Mouse (Mus musculus): ENCODE measurements at regions not wholly inside any gene's neighbourhood (a gene's known extent, or its start where the extent isn't known, plus 50 kb on each side); places are given as distances from the start of the nearest gene placed in this dataset.
"Not testable (repeated sequence)": the region's sequence is repeated elsewhere in the genome, so short reads cannot be mapped to it uniquely, and the experiment has no call there.

- Histone ChIP-seq H3K4me2 (no peak overlapping the region), H3K36me3 (no peaks in the 10 kb centered on the region), H3K4me3 (no peak overlapping the region), H3K9ac (no peak overlapping the region), H3K27me3 (no peaks in the 10 kb centered on the region), H3K9me3 (no peaks in the 10 kb centered on the region), H3K27ac (no peak overlapping the region), H3K4me1 (replicated peaks) (no peaks in the 10 kb centered on the region)
- ATAC-seq (ENCODE audit: low FRiP score): no peak
- WGBS: 92% methylated on average over 2 of the region's 2 CpGs
Observed at GRCm38 (mm10) chr12:5744086-5744709, 368.7 kb upstream of the Klhl29 start.

- Histone ChIP-seq H3K4me2 (no peak overlapping the region), H3K4me3 (no peak overlapping the region), H3K9me3 (no peaks in the 10 kb centered on the region), H3K27ac (no peak overlapping the region), H3K9ac (no peak overlapping the region), H3K4me1 (replicated peaks) (no peaks in the 10 kb centered on the region), H3K27me3 (no peaks in the 10 kb centered on the region), H3K36me3 (no peaks in the 10 kb centered on the region)
- ATAC-seq (ENCODE audit: low FRiP score): no peak
- 69% methylated on average over 1 of the region's 1 CpGs for WGBS
Observed at GRCm38 (mm10) chr12:5736066-5736465, 360.6 kb upstream of the Klhl29 start.

GRCm38 (mm10) chr12:5734902-5735301 lies 359.4 kb upstream of the Klhl29 start:
- Histone ChIP-seq H3K4me1 (replicated peaks) (no peaks in the 10 kb centered on the region), H3K36me3 (no peaks in the 10 kb centered on the region), H3K27ac (no peak overlapping the region), H3K9ac (no peak overlapping the region), H3K27me3 (no peaks in the 10 kb centered on the region), H3K9me3 (no peaks in the 10 kb centered on the region), H3K4me3 (no peak overlapping the region), H3K4me2 (no peak overlapping the region)
- WGBS: 89% methylated on average over 3 of the region's 3 CpGs
- no peak for ATAC-seq (ENCODE audit: low FRiP score)

- H3K4me3 ChIP-seq: no peak overlapping the region
- no peak overlapping the region for H3K9ac ChIP-seq
- 94% methylated on average over 1 of the region's 1 CpGs for WGBS
Observed at GRCm38 (mm10) chr12:5723113-5723512, 347.6 kb upstream of the Klhl29 start.

GRCm38 (mm10) chr12:5717527-5717926 lies 342.0 kb upstream of the Klhl29 start:
- H3K36me3 ChIP-seq; H3K4me1 ChIP-seq (replicated peaks); H3K27ac ChIP-seq; H3K4me2 ChIP-seq; ATAC-seq (ENCODE audit: low FRiP score); H3K9me3 ChIP-seq; H3K27me3 ChIP-seq; H3K9ac ChIP-seq; H3K4me3 ChIP-seq: not testable (repeated sequence)

More at GRCm38 (mm10) chr12:5723113-5723512, 347.6 kb upstream of the Klhl29 start:
- Histone ChIP-seq H3K9me3 (no peaks in the 10 kb centered on the region), H3K4me1 (replicated peaks) (no peaks in the 10 kb centered on the region), H3K27ac (no peak overlapping the region), H3K4me2 (no peak overlapping the region), H3K27me3 (no peaks in the 10 kb centered on the region), H3K36me3 (no peaks in the 10 kb centered on the region)
- ATAC-seq (ENCODE audit: low FRiP score): no peak

- no peaks in the 10 kb centered on the region for H3K36me3 ChIP-seq
- H3K27ac ChIP-seq: no peak overlapping the region
- H3K4me3 ChIP-seq: no peak overlapping the region
- no peak overlapping the region for H3K9ac ChIP-seq
- no peaks in the 10 kb centered on the region for H3K9me3 ChIP-seq
- 56% methylated on average over 8 of the region's 8 CpGs for WGBS
- no peak overlapping the region for H3K4me2 ChIP-seq
- no peak for ATAC-seq (ENCODE audit: low FRiP score)
- 0 out of 2 replicates have a peak, but pooled peaks cover 5% of the 10 kb centered on the region for H3K4me1 ChIP-seq (replicated peaks)
- H3K27me3 ChIP-seq: no peaks in the 10 kb centered on the region
Observed at GRCm38 (mm10) chr12:5698778-5699454, 323.4 kb upstream of the Klhl29 start.

- 82% methylated on average over 5 of the region's 5 CpGs for WGBS
Observed at GRCm38 (mm10) chr12:5682182-5682581, 306.7 kb upstream of the Klhl29 start.

GRCm38 (mm10) chr12:5678126-5678525 lies 302.6 kb upstream of the Klhl29 start:
- not testable (repeated sequence) for H3K4me1 ChIP-seq (replicated peaks); H3K27me3 ChIP-seq; H3K36me3 ChIP-seq; H3K9me3 ChIP-seq; H3K9ac ChIP-seq; H3K4me3 ChIP-seq; H3K4me2 ChIP-seq; H3K27ac ChIP-seq; ATAC-seq (ENCODE audit: low FRiP score)
- 91% methylated on average over 8 of the region's 8 CpGs for WGBS

More at GRCm38 (mm10) chr12:5682182-5682581, 306.7 kb upstream of the Klhl29 start:
- no peaks in the 10 kb centered on the region for H3K9me3 ChIP-seq
- H3K4me2 ChIP-seq: no peak overlapping the region
- H3K36me3 ChIP-seq: no peaks in the 10 kb centered on the region
- ATAC-seq (ENCODE audit: low FRiP score): no peak
- no peaks in the 10 kb centered on the region for H3K4me1 ChIP-seq (replicated peaks)
- H3K4me3 ChIP-seq: no peak overlapping the region
- H3K9ac ChIP-seq: no peak overlapping the region
- no peak overlapping the region for H3K27ac ChIP-seq
- H3K27me3 ChIP-seq: no peaks in the 10 kb centered on the region

GRCm38 (mm10) chr12:5668486-5668885 lies 293.0 kb upstream of the Klhl29 start:
- H3K27me3 ChIP-seq: no peaks in the 10 kb centered on the region
- whole genome bisulfite sequencing: 75% methylated on average over 3 of the region's 3 CpGs
- ATAC-seq (ENCODE audit: low FRiP score): no peak
- H3K9me3 ChIP-seq: no peaks in the 10 kb centered on the region
- H3K4me3 ChIP-seq: no peak overlapping the region
- no peaks in the 10 kb centered on the region for H3K4me1 ChIP-seq (replicated peaks)
- no peak overlapping the region for H3K4me2 ChIP-seq
- H3K27ac ChIP-seq: no peak overlapping the region
- no peaks in the 10 kb centered on the region for H3K36me3 ChIP-seq
- no peak overlapping the region for H3K9ac ChIP-seq

- Histone ChIP-seq H3K4me3 (no peak overlapping the region), H3K4me2 (no peak overlapping the region), H3K36me3 (no peaks in the 10 kb centered on the region), H3K27ac (no peak overlapping the region), H3K4me1 (replicated peaks) (no peaks in the 10 kb centered on the region), H3K9ac (no peak overlapping the region), H3K27me3 (no peaks in the 10 kb centered on the region), H3K9me3 (no peaks in the 10 kb centered on the region)
- no peak for ATAC-seq (ENCODE audit: low FRiP score)
- 77% methylated on average over 9 of the region's 9 CpGs for WGBS
Observed at GRCm38 (mm10) chr12:5637571-5638275, 262.2 kb upstream of the Klhl29 start.

GRCm38 (mm10) chr12:5633971-5634370 lies 258.5 kb upstream of the Klhl29 start:
- Histone ChIP-seq H3K9me3 (no peaks in the 10 kb centered on the region), H3K27ac (no peak overlapping the region), H3K4me2 (no peak overlapping the region), H3K9ac (no peak overlapping the region), H3K4me1 (replicated peaks) (no peaks in the 10 kb centered on the region), H3K36me3 (no peaks in the 10 kb centered on the region), H3K4me3 (no peak overlapping the region), H3K27me3 (no peaks in the 10 kb centered on the region)
- 82% methylated on average over 3 of the region's 3 CpGs for WGBS
- ATAC-seq (ENCODE audit: low FRiP score): no peak

- H3K9ac ChIP-seq: no peak overlapping the region
- 51% methylated on average over 9 of the region's 9 CpGs for WGBS
- H3K36me3 ChIP-seq: no peaks in the 10 kb centered on the region
- H3K4me2 ChIP-seq: no peak overlapping the region
- H3K27me3 ChIP-seq: no peaks in the 10 kb centered on the region
- H3K9me3 ChIP-seq: no peaks in the 10 kb centered on the region
- peak; percentile 61; the same call in 1 of the 2 replicates for ATAC-seq (ENCODE audit: low FRiP score)
- no peak overlapping the region for H3K27ac ChIP-seq
- H3K4me3 ChIP-seq: no peak overlapping the region
- no peaks in the 10 kb centered on the region for H3K4me1 ChIP-seq (replicated peaks)
Observed at GRCm38 (mm10) chr12:5601084-5601654, 225.7 kb upstream of the Klhl29 start.

Data from hindbrain, embryonic 13.5 days (tissue).